Mouse (Mus musculus) stomach, embryonic 15.5 days (tissue): ENCODE measurements around the gene Gm48552. TPM values are rescaled to one million over a fixed set of nuclear protein-coding genes. Genes with fewer than 3 reads are reported as not detected.

ENCODE experiments used
- ATAC-seq: fragments of 200-750 bp; cut with Nextera tagmentation; 2 replicates; pipeline ENCODE4 v1.8.0; 2017; ENCODE audit warnings: low read depth, moderate number of reproducible peaks, moderate TSS enrichment; ENCODE audit not compliant: insufficient read depth, low FRiP score
- H3K27ac ChIP-seq: fragments of 300-500 bp; sonication (generic); 2 replicates; pipeline ENCODE4 v1.5.1; 2015; ENCODE audit warnings: mild to moderate bottlenecking, inconsistent platforms
- H3K27me3 ChIP-seq: fragments of 300-500 bp; sonication (generic); replicated peaks from 2 replicates; pipeline ENCODE4 v1.6.1; 2015; ENCODE audit warnings: inconsistent platforms
- H3K36me3 ChIP-seq: fragments of 300-500 bp; sonication (generic); 2 replicates; pipeline ENCODE4 v1.6.1; 2015; ENCODE audit warnings: inconsistent platforms
- H3K4me1 ChIP-seq: fragments of 300-500 bp; sonication (generic); 2 replicates; pipeline ENCODE4 v1.6.1; 2015; ENCODE audit warnings: inconsistent platforms
- H3K4me2 ChIP-seq: fragments of 300-500 bp; sonication (generic); 2 replicates; pipeline ENCODE4 v1.6.1; 2015; ENCODE audit warnings: mild to moderate bottlenecking, inconsistent platforms
- H3K4me3 ChIP-seq: fragments of 300-500 bp; sonication (generic); replicated peaks from 2 replicates; pipeline ENCODE4 v1.5.1; 2015; ENCODE audit warnings: inconsistent platforms
- H3K9ac ChIP-seq: fragments of 300-500 bp; sonication (generic); 2 replicates; pipeline ENCODE4 v1.6.1; 2015; ENCODE audit warnings: inconsistent platforms
- H3K9me3 ChIP-seq: fragments of 300-500 bp; sonication (generic); 2 replicates; pipeline ENCODE4 v1.6.1; 2016; ENCODE audit warnings: inconsistent platforms
- WGBS: fragments of 180-500 bp; shearing (Covaris S2); methylation state at CpG from one replicate; pipeline ENCODE4 v1.1.7; 2015; 5-methylcytosine and 5-hydroxymethylcytosine counted together
- polyA plus RNA-seq: library from polyadenylated mRNA; unstranded; fragments of >200 nt; fragmentation: Nextera tagmentation; extraction: Ambion mirVana; gene quantifications from 2 replicates; pipeline ENCODE4 v1.2.1, GENCODE M21; 2015

The Gm48552 gene
- polyA plus RNA-seq, 1 experiment from 2014 or later, result 1.4 TPM

DNA sequence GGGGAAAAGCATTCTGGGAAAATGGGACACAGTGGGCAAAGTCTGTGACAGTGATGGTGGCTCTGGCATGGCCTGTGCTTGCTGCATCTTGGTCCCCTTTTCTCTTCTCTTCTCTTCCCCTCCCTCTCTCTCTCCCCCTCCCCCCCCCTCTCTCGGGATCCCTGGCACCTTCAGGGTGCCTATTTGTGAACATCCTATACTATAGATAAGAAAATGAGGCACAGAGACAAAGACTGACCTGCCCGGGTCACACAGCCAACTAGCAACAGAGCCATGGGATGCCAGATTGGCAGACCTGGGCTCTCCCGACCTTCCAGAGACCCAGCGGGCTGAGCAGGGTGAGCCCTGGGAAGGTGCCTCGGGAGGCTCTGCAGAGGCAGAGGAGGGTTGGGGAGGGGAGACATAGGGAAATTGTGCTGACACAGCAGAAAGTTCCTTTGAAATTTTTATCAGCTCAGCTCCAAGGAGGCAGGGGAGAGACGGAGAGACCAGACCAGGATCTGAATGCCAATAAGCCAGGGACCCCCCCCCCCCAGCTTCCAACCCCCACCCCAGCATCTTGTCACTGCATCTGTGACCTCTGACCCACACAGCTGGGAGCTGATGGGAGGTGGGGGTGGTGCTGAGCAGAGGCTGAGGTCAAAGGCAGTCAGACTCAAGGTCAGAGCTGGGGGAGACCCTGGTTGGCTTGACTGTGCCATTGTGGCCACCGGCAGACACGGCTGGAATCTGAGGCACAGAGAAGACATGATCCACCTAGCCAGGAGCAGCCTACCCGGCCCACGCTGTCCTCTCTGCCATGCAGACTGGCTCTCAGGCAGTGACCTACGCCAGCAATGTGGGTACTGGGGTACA, 29.6 kb downstream of the Gm48552 start:
- Histone ChIP-seq H3K36me3 (0 out of 2 replicates have a peak, but pooled peaks cover 5% of the 10 kb centered on the region), H3K4me3 (no peak overlapping the region), H3K9me3 (no peaks in the 10 kb centered on the region), H3K27ac (no peak overlapping the region), H3K4me2 (no peak overlapping the region), H3K4me1 (peaks cover 58% of the 10 kb centered on the region), H3K27me3 (no peaks in the 10 kb centered on the region), H3K9ac (no peak overlapping the region)
- 54% methylated on average over 11 of the region's 11 CpGs for WGBS
- ATAC-seq, result no peak

- WGBS, result 91% methylated on average over 10 of the region's 10 CpGs
- Histone ChIP-seq H3K4me1 (peaks cover 58% of the 10 kb centered on the region), H3K4me2 (no peak overlapping the region), H3K9ac (no peak overlapping the region), H3K27me3 (no peaks in the 10 kb centered on the region), H3K9me3 (no peaks in the 10 kb centered on the region), H3K36me3 (0 out of 2 replicates have a peak, but pooled peaks cover 5% of the 10 kb centered on the region), H3K4me3 (no peak overlapping the region), H3K27ac (no peak overlapping the region)
- no peak for ATAC-seq
These were observed 30.5 kb downstream of the Gm48552 start for GRCm38 (mm10) chr10:81419111-81419928.

GRCm38 (mm10) chr10:81420191-81420767, 31.5 kb downstream of the Gm48552 start:
- Histone ChIP-seq H3K4me2 (no peak overlapping the region), H3K4me3 (no peak overlapping the region), H3K9me3 (no peaks in the 10 kb centered on the region), H3K4me1 (peaks cover 57% of the 10 kb centered on the region), H3K27ac (no peak overlapping the region), H3K27me3 (no peaks in the 10 kb centered on the region), H3K36me3 (0 out of 2 replicates have a peak, but pooled peaks cover 5% of the 10 kb centered on the region), H3K9ac (no peak overlapping the region)
- 87% methylated on average over 40 of the region's 40 CpGs for WGBS
- ATAC-seq, result no peak

DNA sequence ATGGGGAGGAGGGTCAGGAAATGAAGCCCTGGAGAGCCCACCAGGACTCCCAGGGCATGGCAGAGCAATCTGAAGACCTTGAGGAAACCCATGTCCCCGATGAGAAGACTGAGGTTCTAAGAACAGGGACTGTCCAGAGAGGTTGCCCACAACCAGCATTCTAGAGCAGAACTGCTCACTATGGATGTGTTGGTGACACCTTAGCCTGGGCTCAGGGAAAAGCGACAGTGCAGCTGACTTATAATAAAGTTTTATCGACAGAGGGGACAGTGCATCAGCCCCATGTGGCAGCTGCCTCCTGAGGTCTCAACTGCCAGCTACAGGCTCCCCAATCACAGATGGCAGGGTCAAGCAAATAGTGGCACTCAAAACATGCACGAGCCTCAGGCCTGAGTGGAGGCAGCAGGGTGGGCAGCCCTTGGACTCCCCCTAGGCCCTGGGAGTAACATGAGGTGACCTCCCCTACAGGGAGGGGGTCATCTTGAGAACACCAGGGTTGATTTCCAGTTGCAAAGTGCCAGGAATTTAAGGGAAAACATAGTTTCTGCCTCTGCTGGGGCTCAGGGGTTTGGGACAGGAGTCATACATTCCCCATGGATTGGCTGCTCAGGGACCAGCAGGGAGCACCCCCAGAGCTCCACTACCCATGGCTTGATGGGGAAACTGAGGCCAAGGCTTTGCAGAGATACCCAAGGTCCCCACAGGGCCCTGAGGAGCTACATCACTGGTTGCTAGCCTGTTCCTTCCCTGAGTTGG, 32.4 kb downstream of the Gm48552 start:
- no peaks in the 10 kb centered on the region for H3K9me3 ChIP-seq
- H3K4me1 ChIP-seq, result peaks cover 52% of the 10 kb centered on the region
- 0 out of 2 replicates have a peak, but pooled peaks cover 5% of the 10 kb centered on the region for H3K36me3 ChIP-seq
- 77% methylated on average over 4 of the region's 4 CpGs for WGBS
- H3K27ac ChIP-seq, result no peak overlapping the region
- H3K27me3 ChIP-seq, result no peaks in the 10 kb centered on the region
- ATAC-seq, result no peak
- H3K4me3 ChIP-seq, result no peak overlapping the region
- H3K9ac ChIP-seq, result no peak overlapping the region
- no peak overlapping the region for H3K4me2 ChIP-seq

DNA sequence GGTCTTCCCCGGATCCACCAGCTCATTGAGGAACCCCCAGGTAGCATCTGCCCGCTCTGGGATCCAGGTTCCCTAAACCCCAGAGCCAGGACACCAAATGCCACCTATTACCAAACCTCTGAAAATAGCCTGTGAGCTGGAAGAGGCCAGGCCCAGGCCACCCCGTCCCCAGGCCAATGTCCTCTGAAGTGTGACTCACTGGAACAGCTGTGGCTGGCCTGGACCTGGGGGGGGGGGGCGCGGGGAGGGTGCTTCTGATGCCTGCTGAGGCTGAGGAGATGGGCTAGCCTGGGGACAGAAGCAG, 32.9 kb downstream of the Gm48552 start:
- Histone ChIP-seq H3K9ac (no peak overlapping the region), H3K27ac (no peak overlapping the region), H3K4me3 (no peak overlapping the region), H3K27me3 (no peaks in the 10 kb centered on the region), H3K4me1 (peaks cover 47% of the 10 kb centered on the region), H3K9me3 (no peaks in the 10 kb centered on the region), H3K36me3 (0 out of 2 replicates have a peak, but pooled peaks cover 5% of the 10 kb centered on the region), H3K4me2 (no peak overlapping the region)
- WGBS, result 83% methylated on average over 5 of the region's 5 CpGs
- no peak for ATAC-seq

GRCm38 (mm10) chr10:81422191-81422590, 33.4 kb downstream of the Gm48552 start:
- H3K4me3 ChIP-seq, result no peak overlapping the region
- peaks cover 44% of the 10 kb centered on the region for H3K4me1 ChIP-seq
- no peak overlapping the region for H3K4me2 ChIP-seq

GRCm38 (mm10) chr10:81422661-81423217, 33.9 kb downstream of the Gm48552 start:
- Histone ChIP-seq H3K9ac (no peak overlapping the region), H3K36me3 (0 out of 2 replicates have a peak, but pooled peaks cover 5% of the 10 kb centered on the region), H3K27ac (no peak overlapping the region), H3K9me3 (no peaks in the 10 kb centered on the region), H3K27me3 (no peaks in the 10 kb centered on the region), H3K4me2 (no peak overlapping the region), H3K4me3 (no peak overlapping the region), H3K4me1 (peaks cover 42% of the 10 kb centered on the region)
- ATAC-seq, result no peak
- WGBS, result 81% methylated on average over 3 of the region's 3 CpGs

More at GRCm38 (mm10) chr10:81422191-81422590, 33.4 kb downstream of the Gm48552 start:
- Histone ChIP-seq H3K9ac (no peak overlapping the region), H3K27ac (no peak overlapping the region), H3K27me3 (no peaks in the 10 kb centered on the region), H3K36me3 (0 out of 2 replicates have a peak, but pooled peaks cover 5% of the 10 kb centered on the region), H3K9me3 (no peaks in the 10 kb centered on the region)
- no peak for ATAC-seq
- WGBS, result 67% methylated on average over 6 of the region's 6 CpGs

DNA sequence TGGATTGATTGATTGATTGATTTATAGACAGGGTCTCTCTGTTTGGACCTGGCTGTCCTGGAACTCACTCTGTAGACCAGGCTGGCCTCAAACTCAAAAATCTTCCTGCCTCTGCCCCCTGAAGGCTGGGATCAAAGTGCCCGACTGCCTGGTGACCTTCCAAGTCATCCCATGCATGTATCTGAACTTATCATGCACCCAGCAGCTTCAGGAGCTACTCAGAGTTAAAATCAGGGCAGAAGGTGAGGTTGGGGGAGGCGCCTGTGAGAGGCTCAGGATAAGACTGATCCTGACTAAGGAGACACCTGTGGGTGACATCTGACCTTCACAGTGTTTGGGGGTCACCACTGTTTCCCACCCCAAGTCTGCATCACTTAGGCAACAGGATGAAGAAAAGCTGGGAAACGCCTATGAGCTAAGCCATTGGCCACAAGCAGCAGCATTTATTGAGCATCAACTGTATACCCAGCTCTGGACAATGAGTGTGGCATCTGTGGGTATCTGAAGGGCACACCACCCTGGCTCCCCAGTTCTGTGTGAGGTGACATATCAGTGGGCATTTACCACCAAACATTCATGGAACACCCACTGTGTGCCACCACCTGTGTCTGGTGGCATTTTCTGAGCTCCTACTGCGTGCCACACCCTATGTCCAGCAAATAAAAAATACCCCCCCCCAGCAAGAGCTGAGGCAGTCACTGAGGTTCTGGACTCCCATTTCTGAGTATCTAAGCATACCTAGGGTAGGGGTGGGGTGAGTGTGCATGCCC, 34.9 kb downstream of the Gm48552 start:
- 68% methylated on average over 4 of the region's 4 CpGs for WGBS
- Histone ChIP-seq H3K27ac (peak overlapping the region; percentile 49; the same call in 1 of the 2 replicates), H3K27me3 (no peaks in the 10 kb centered on the region), H3K36me3 (0 out of 2 replicates have a peak, but pooled peaks cover 5% of the 10 kb centered on the region), H3K4me1 (peaks cover 33% of the 10 kb centered on the region), H3K9me3 (no peaks in the 10 kb centered on the region), H3K9ac (no peak overlapping the region), H3K4me3 (peak overlapping the region; percentile 59; the same call in 1 of the 2 replicates), H3K4me2 (peak overlapping the region; percentile 68)
- ATAC-seq, result no peak

- peak overlapping the region; percentile 59 for H3K4me3 ChIP-seq
- H3K4me1 ChIP-seq, result peaks cover 27% of the 10 kb centered on the region
- WGBS, result 9% methylated on average over 24 of the region's 25 CpGs
- H3K4me2 ChIP-seq, result peak overlapping the region; percentile 68
- no peaks in the 10 kb centered on the region for H3K36me3 ChIP-seq
- H3K27me3 ChIP-seq, result no peaks in the 10 kb centered on the region
- ATAC-seq, result 0 out of 2 replicates have a peak, but pooled peaks have one; percentile 17
- peak overlapping the region; percentile 78 for H3K27ac ChIP-seq
- no peaks in the 10 kb centered on the region for H3K9me3 ChIP-seq
- H3K9ac ChIP-seq, result no peak overlapping the region
These were observed 35.6 kb downstream of the Gm48552 start for GRCm38 (mm10) chr10:81424246-81425051.
